Mouse (Mus musculus) urinary bladder, postnatal 4 days (tissue): ENCODE measurements around the gene Katnal1.

Source experiments
- DNase-seq, 2 experiments: peaks; one replicate each; pipeline ENCODE4 v3.0.0; 2021 to 2022; ENCODE audit warnings: low spot score in 2 of 2

The Katnal1 gene

DNA sequence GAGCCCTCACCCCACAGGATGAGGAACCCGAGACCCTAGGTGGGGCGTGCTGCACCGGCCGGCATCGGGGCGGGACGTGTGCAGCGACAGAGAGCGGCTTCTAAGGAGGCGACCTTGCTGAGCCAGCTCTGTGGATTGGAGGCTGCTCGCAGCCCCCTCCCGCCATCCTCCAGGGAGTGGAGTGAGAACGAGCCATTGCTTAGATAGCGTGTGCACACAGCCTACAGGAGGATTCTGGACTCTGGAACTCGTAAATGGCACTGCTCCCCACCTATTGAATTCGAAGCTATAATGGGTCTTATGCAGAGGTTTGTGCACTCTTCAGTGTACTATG is at the start of gene Katnal1:
Gene Katnal1 (minus strand): TSS at position 205 of the 334 bp plus-strand sequence.
- DNase-seq = no peak

DNA sequence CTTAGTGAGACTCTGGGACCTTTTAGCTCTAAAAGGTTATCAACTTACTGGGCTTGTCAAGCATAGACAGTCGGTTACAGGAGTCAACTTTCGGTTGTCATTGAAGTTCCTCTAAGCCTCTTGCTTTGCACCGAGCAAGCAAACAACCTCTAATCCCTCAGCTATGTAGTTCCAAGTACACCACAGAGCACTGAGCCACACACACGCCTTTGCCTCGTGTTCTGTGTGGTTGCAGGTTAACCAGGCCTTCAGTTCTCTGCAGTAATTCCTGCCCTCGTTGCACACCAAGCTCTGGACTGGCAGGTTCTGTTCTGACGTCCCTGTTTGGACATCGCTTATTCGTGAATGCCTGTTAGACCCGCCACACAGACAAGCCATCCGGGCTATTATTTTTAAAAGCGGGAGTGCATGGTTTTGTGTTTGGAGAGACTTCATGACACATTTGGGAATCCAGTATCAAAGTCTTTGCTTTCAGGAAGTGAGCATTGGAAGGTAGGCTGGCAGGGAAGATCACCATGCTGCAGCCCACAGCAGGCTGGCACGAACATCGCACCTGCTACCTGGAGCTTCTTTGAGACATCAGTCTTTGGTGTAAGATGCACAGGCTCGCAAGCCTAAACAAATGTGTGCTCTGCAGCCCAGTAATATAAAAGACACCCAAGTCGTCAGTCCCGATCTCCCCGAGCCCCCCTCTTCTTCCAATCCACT is 49.5 kb upstream of the Katnal1 start:
- DNase-seq = no peak

GRCm38 (mm10) chr5:148977698-148978457 is 48.8 kb upstream of the Katnal1 start:
- DNase-seq = no peak

- DNase-seq = no peak
These were observed 47.8 kb upstream of the Katnal1 start for GRCm38 (mm10) chr5:148976876-148977275.

DNA sequence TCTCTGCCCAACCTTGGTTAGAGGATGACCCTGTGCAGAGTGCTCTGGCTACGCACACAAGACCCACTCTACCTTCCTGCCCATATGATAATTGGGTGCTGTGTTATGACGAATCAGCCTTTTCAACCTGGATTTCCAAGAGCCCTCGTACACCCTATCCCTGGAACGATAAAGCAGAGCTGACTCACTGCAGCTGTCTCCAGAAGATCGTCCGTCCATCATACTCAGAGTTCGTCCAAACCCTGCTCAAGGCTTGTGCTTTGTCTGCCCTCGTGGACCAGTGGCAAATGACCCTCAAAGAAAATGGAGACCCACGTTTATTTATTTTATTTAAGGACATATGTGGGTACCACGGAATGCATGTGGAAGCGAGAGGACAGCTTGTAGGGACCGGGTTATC is 45.9 kb upstream of the Katnal1 start:
- DNase-seq = no peak

DNA sequence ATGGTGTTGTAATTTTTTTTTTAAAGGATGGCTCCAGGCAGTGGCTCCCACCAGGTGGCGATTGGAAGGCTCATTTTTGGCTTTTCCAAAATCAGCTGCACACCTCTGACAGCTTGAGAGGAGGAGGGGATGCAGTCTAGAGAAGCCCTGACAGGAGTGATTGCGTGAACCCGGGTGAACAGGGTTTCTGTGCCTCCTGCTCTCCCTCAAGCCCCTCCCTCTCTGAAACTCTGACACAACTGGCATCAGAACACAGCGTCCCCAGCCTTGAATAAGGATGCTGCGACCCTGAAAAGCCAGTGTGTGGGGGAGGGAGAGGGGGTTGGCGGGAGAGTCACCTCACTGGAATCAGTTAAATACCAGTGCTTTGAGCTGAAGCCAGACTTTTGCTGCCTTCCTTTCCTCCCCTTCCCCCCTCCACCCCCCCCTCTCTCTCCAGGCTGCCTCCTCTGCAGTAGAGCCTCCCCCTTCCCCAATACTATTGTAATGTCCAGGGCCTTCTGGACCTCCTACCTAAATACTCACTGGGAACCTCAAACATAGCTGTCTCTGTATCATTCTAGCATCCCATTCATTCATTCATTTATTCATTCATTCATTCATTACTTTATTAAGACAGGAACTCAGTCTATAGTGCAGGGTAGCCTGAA is 44.0 kb upstream of the Katnal1 start:
- no peak for DNase-seq

DNA sequence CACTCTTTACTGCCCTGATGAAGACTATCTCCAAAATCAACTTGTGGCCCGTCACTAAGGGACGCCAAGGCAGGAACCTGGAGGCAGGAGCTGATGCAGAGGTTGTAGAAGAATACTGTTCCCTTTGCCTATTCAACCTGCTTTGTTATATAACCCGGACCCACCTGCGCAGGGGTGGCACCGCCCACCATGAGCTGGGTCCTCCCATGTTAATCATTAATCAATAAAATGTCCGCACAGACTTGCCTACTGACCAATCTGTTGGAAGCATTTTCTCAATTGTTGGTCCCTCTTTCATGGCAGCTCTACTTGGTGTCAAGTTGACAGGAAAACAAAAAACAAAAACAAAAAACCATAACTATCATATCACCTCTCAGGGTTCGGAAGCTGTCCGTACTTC is 43.0 kb upstream of the Katnal1 start:
- DNase-seq = no peak

DNA sequence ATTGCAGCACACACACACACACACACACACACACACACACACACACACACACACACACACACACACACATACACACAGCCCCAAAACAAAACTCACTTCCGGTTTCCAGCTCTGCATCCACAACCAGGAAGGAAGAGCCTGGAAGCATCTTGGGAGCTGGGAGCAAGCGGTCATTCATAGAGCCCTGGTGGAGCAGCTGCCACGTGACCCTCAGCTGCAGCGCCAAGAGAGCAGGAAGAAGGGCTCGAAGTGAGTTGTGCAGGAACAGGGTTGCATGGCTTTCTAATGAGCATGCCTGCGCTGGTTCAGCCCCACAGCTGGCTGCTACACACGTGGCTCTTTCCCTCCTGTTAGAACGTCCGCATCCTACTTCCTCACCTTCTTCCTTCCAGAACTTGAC is 40.5 kb upstream of the Katnal1 start:
- DNase-seq = no peak

DNA sequence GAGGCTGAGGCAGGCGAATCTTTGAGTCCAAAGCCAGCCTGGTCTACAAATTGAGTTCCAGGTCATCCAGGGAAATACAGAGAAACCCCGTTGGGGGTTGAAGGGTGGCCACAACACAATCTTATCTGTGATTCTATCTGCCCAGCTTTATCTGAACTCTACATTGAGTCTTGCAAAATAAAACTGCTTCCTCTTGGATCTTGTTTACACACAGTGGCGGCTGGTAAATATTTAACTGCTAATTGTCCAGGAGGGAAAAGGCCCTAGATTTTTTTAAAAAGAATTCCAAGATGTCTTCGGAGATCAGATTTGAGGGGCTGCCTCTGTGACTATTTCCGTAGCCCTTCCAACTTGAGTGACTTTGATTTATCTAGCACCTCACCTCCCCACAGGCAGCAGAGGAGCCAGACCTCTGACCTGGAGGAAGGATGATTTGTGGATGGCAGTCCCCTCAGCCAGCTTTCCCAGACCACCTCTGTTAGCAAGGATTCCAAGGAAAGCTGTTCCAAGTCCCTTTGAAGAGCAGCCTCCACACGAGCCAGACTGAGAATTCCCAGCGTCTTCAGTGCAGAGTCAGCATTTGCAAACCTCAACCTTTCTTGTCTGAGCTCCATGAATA is 39.9 kb upstream of the Katnal1 start:
- no peak for DNase-seq

- DNase-seq = no peak
These were observed 39.1 kb upstream of the Katnal1 start for GRCm38 (mm10) chr5:148968179-148968578.

GRCm38 (mm10) chr5:148966395-148966794 is 37.3 kb upstream of the Katnal1 start:
- no peak for DNase-seq

DNA sequence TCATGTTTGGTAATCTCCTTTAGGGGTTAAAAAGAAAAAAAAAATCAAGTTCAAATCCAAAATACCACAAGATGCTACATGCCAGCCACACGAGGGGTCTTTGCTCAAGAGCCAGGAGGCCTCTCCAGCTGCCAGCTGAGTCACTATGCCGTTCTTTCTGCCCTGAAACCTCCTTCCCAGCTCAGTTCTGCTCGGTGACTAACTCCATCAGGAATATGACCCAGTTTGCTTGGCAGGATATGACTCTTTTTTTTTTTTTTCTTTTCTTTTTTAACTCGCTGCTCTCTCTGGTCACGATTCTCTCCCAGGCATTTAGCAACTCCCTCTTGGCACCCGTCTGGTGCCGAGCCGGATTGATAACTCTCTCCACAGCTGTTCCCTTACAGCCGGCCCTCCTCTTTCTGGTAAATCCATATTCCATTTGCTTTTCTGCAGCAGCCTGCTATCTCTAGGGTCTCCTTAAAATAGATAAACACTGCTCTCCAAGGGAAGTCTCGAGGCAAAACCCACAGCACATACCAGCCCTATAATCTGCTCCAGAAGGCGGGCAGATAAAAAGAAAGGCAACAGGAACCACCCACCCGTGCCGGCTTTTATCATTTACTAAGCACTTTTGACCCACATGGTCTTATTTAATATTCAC is 36.7 kb upstream of the Katnal1 start:
- peak; percentile 66 for DNase-seq

DNA sequence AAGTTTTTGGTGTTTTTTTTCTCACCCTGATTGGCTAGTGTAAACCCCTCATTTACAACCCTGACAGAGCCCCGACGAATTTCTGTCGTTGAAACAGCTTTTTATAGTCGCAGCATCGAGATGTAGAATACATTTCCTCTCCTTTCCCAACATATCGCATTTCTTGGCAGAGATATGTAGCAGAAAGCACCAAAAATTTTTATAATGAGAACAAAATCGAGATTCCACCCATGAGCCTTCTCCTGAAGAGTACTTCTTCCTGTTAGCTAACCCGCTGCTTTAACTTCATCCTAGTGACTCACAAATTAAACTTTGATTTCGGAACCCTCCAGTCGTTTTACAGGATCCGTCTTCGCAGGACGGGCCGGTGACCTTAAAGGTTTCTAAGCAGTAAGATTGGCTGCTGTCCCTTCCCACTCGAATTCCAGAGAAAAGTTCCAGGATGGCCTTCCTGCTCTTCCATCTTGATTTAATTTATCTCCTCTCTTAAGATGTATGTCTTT is 36.0 kb upstream of the Katnal1 start:
- DNase-seq = no peak

- DNase-seq = no peak
These were observed 35.1 kb upstream of the Katnal1 start for GRCm38 (mm10) chr5:148964251-148964650.

- DNase-seq = no peak
These were observed 31.1 kb upstream of the Katnal1 start for GRCm38 (mm10) chr5:148960211-148960610.

- DNase-seq = no peak
These were observed 30.2 kb upstream of the Katnal1 start for GRCm38 (mm10) chr5:148959068-148959990.

- no peak for DNase-seq
These were observed 29.2 kb upstream of the Katnal1 start for GRCm38 (mm10) chr5:148958355-148958754.

DNA sequence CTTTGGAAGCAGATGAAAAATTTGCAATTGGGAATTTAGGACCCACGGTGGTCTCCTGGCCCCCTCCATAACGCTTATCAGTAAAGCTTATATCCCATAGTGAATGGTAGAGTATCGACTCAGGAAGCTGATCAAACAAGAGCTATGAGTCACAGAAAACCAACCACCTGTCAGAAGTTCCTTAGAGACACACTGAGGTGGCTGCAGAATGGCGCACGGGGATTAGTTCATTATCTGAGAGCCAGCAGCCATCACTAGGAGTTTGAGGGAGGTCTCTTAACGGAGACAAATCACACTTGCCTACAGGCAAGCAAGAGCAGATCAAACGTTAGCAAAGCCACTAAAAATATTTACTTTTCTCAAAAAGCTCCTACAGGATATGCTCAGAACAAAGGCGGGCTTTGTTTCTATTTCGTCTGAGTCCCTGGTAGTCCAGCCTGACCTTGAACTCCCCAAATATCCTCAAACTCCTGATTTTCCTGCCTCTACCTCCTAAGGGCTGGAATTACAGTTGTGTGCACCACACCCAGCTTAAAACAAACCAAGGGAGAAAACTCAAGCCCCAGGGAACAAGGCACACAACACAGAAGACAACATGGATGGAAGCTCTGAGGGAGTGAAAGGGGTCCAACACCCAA is 27.9 kb upstream of the Katnal1 start:
- DNase-seq = no peak

DNA sequence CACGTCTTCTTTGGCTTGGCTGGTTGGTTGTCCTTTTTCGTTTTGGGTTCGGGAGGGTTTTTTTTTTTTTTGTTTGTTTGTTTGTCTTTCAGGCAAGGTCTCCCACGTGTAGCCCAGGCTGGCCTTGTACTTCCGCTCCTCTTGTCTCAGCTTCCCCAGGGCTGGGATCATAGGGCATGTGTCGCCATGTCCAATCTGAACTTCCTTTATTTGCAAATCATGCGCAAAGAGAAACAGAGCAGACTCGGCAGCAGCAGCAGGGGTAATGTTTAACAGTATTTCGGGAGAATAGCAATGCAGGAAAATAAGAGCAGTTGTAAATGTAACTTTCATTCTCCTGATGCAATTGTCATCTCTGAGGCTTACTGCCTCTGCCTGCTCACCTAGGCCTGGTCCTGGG is 27.0 kb upstream of the Katnal1 start:
- no peak for DNase-seq

GRCm38 (mm10) chr5:148955575-148955974 is 26.5 kb upstream of the Katnal1 start:
- DNase-seq = no peak
